Mouse (Mus musculus) bone marrow macrophage, adult 2 months (primary cell): Measurements from ENCODE around the gene Tlx3.

Source experiments
- CTCF ChIP-seq: IDR thresholded peaks from 2 replicates; pipeline ENCODE4 v1.5.1; 2012; ENCODE audit warnings: low read depth, mild to moderate bottlenecking, low read length, moderate library complexity
- POLR2A ChIP-seq: IDR thresholded peaks from 2 replicates; pipeline ENCODE4 v1.6.1; 2012; ENCODE audit warnings: mild to moderate bottlenecking, low read depth, low read length, borderline replicate concordance

DNA sequence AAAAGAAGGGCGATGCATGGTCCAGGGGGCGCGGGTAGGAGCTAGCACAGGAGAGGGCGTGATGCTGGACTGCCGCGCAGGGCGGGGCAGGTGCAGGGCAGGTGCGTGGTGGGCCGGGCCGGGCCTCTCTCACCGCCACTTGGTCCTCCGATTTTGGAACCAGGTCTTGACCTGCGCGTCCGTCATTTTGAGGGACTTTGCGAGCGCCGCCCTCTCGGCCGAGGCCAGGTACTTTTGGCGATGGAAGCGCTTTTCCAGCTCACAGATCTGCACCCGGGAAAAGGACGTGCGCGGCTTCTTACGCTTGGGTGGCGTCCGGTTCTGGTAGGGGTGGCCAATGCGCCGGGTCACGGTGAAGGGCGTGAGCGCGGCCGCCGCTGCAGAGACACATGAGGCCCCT, 1.1 kb downstream of the Tlx3 start:
- no peak for TF ChIP-seq CTCF
- no peak for TF ChIP-seq POLR2A
